ENCODE assay signal across 9 mouse cellular contexts in genomic region chr11:37236601-37237083, GRCm38 (mm10). TPM values are rescaled to one million over a fixed set of nuclear protein-coding genes. Genes with fewer than 3 reads are reported as not detected.
A peak's percentile ranks its signal among the peaks of the same experiment; 100 is the strongest.
DNase-seq lines count a peak whose midpoint lies in the region; ATAC-seq and TF ChIP-seq lines count a peak whose summit lies in the region.
"Had no signal": no experiment of that assay in that cellular context is flagged by ENCODE, and none has a peak within 500 bp of the region (broad histone marks: within the 10 kb centered on the region; RNA-seq: fewer than 3 reads in every experiment).

No protein-coding gene starts in this region.

- peak overlapping the region; percentile 79 for H3K4me2 ChIP-seq in stomach, embryonic 14.5 days (replicated peaks; ENCODE audit: low read depth, low read length)

- H3K36me3 ChIP-seq in stomach, embryonic 14.5 days (ENCODE audit: control insufficient read depth, insufficient read depth, low read length), result no peaks in the 10 kb centered on the region

- no peak for TF ChIP-seq CTCF in lung, adult 2 months (IDR thresholded peaks at IDR 0.05; ENCODE audit: insufficient read depth, low read length)

- WGBS in lung, adult 2 months, result 1% methylated on average over 31 of the region's 31 CpGs
- WGBS in stomach, embryonic 14.5 days, result under 1% methylated on average over 31 of the region's 31 CpGs

- no peaks in the 10 kb centered on the region for H3K9me3 ChIP-seq in stomach, embryonic 14.5 days (ENCODE audit: control insufficient read depth, low read depth, low read length)

- peak overlapping the region; percentile 85 for H3K27ac ChIP-seq in stomach, embryonic 14.5 days (ENCODE audit: low read length)

- no peaks in the 10 kb centered on the region for H3K4me1 ChIP-seq in lung, adult 2 months (ENCODE audit: control insufficient read depth, insufficient read depth, low read length)
- 0 out of 2 replicates have a peak, but pooled peaks cover 4% of the 10 kb centered on the region for H3K4me1 ChIP-seq in stomach, embryonic 14.5 days (ENCODE audit: control insufficient read depth, insufficient read depth, low read length)

- TF ChIP-seq POLR2A in lung, adult 2 months (IDR thresholded peaks at IDR 0.05; ENCODE audit: borderline replicate concordance, extremely low read depth, low read depth, low read length), result no peak

- peak; percentile 87 for ATAC-seq in stomach, embryonic 14.5 days (ENCODE audit: insufficient number of reproducible peaks, insufficient read depth, low FRiP score, low read depth)
- ATAC-seq: Patski had no signal

- peak overlapping the region; percentile 58 for H3K9ac ChIP-seq in stomach, embryonic 14.5 days (replicated peaks; ENCODE audit: low read depth, low read length)

- peak overlapping the region; percentile 20 for H3K4me3 ChIP-seq in lung, adult 2 months (replicated peaks; ENCODE audit: extremely low read depth, low read depth, low read length)
- H3K4me3 ChIP-seq in stomach, embryonic 14.5 days (ENCODE audit: low read depth, low read length), result peak overlapping the region; percentile 68

- no peaks in the 10 kb centered on the region for H3K27me3 ChIP-seq in stomach, embryonic 14.5 days (ENCODE audit: control insufficient read depth, insufficient read depth, low read length)

- DNase-seq in lung, adult 2 months, result no peak
- DNase-seq in lung, postnatal 25 days (ENCODE audit: low spot score), result no peak
- peak; percentile 70 to 74 for DNase-seq in cerebellum, postnatal 36 days
- DNase-seq in gastrocnemius, postnatal 25 days, result peak; percentile 8
- peak; percentile 51 to 75 for DNase-seq in layer of hippocampus, postnatal 14 days (ENCODE audit: low spot score in 2 of 2)
- DNase-seq in mesoderm, embryonic 11.5 days (ENCODE audit: low read depth, low spot score), result peak; percentile 66
- DNase-seq in thymus, postnatal 36 days, result no peak

RNA-seq across cellular contexts. Expression of gene Tenm2, which starts 0.9 kb away (rescaled TPM):
- 0.07 and 0.36 TPM in 2 replicates for polyA plus RNA-seq in lung, adult 2 months (2012; rRNA removed)
- under 1 TPM; 0.29 to 0.49 TPM for total RNA-seq in gastrocnemius, postnatal 25 days (2021)
- 100 to 1,000 TPM; 156 to 173 TPM for total RNA-seq in layer of hippocampus, postnatal 14 days (2021)
- polyA plus RNA-seq in stomach, embryonic 14.5 days (2014; fragmentation: Nextera tagmentation; extraction: Ambion mirVana), result 2.6 and 2.8 TPM in 2 replicates

Comparison
In these comparisons a context has a peak if more than half of its experiments do, and no peak if none do; other contexts are left out.
1. DNase-seq: peak in cerebellum, postnatal 36 days (2 of 2), gastrocnemius, postnatal 25 days (single experiment), layer of hippocampus, postnatal 14 days (2 of 2) and mesoderm, embryonic 11.5 days (single experiment); none in lung, adult 2 months (single experiment), lung, postnatal 25 days (single experiment) and thymus, postnatal 36 days (0 of 2).
2. RNA of gene Tenm2, which starts 0.9 kb away (total RNA-seq): 156 to 173 TPM in layer of hippocampus, postnatal 14 days; 0.29 to 0.49 TPM in gastrocnemius, postnatal 25 days; every median in the first group is over 100 times any median in the second.